Mouse (Mus musculus): ENCODE data around the gene Pdcd7.

Pdcd7 gene

GRCm38 (mm10) chr9:65356971-65357370, 11.1 kb downstream of the Pdcd7 start:
- DNase-seq (ENCODE audit: low read depth), result no peak

- DNase-seq (ENCODE audit: low read depth), result no peak
Observed at GRCm38 (mm10) chr9:65358956-65359480, 13.1 kb downstream of the Pdcd7 start.

GRCm38 (mm10) chr9:65360641-65361448, 14.9 kb downstream of the Pdcd7 start, which contains the start of gene Ubap1l:
Gene Ubap1l, plus strand, starts transcription at chr9:65361041.
- DNase-seq (ENCODE audit: low read depth), result no peak

- no peak for DNase-seq (ENCODE audit: low read depth)
Observed at GRCm38 (mm10) chr9:65363684-65364083, 17.8 kb downstream of the Pdcd7 start.

GRCm38 (mm10) chr9:65365721-65366120, 19.8 kb downstream of the Pdcd7 start:
- no peak for DNase-seq (ENCODE audit: low read depth)

GRCm38 (mm10) chr9:65371756-65372155, 25.9 kb downstream of the Pdcd7 start:
- no peak for DNase-seq (ENCODE audit: low read depth)

GRCm38 (mm10) chr9:65372449-65372848, 26.5 kb downstream of the Pdcd7 start:
- peak; percentile 30 for DNase-seq (ENCODE audit: low read depth)

GRCm38 (mm10) chr9:65374468-65375162, 28.7 kb downstream of the Pdcd7 start:
- DNase-seq (ENCODE audit: low read depth), result no peak

GRCm38 (mm10) chr9:65375163-65375934, 29.4 kb downstream of the Pdcd7 start:
- no peak for DNase-seq (ENCODE audit: low read depth)

GRCm38 (mm10) chr9:65381017-65381590, 35.2 kb downstream of the Pdcd7 start:
- DNase-seq (ENCODE audit: low read depth), result no peak

GRCm38 (mm10) chr9:65382031-65382750, 36.3 kb downstream of the Pdcd7 start:
- DNase-seq (ENCODE audit: low read depth), result no peak

- no peak for DNase-seq (ENCODE audit: low read depth)
Observed at GRCm38 (mm10) chr9:65382751-65383097, 36.8 kb downstream of the Pdcd7 start.

- DNase-seq (ENCODE audit: low read depth), result no peak
Observed at GRCm38 (mm10) chr9:65384276-65384675, 38.4 kb downstream of the Pdcd7 start.

GRCm38 (mm10) chr9:65386373-65387140, 40.7 kb downstream of the Pdcd7 start:
- DNase-seq (ENCODE audit: low read depth), result no peak

- DNase-seq (ENCODE audit: low read depth), result peak; percentile 5
Observed at GRCm38 (mm10) chr9:65390752-65391612, 45.1 kb downstream of the Pdcd7 start.

GRCm38 (mm10) chr9:65391613-65391964, 45.7 kb downstream of the Pdcd7 start, which contains the start of gene Kbtbd13:
Gene Kbtbd13, minus strand, starts transcription at chr9:65391652.
- DNase-seq (ENCODE audit: low read depth), result no peak

- peak; percentile 70 for DNase-seq (ENCODE audit: low read depth)
Observed at GRCm38 (mm10) chr9:65392638-65393364, 46.9 kb downstream of the Pdcd7 start.

- DNase-seq (ENCODE audit: low read depth), result no peak
Observed at GRCm38 (mm10) chr9:65393606-65394005, 47.7 kb downstream of the Pdcd7 start.

- no peak for DNase-seq (ENCODE audit: low read depth)
Observed at GRCm38 (mm10) chr9:65394360-65394759, 48.5 kb downstream of the Pdcd7 start.

All from c-Kit-positive CD71-negative TER-119-negative erythroid progenitor cells, embryonic 14.5 days (primary cell).